Mouse (Mus musculus) hindbrain, embryonic 14.5 days (tissue): ENCODE results near the gene Vps13c. TPM values are rescaled to one million over a fixed set of nuclear protein-coding genes. Genes with fewer than 3 reads are reported as not detected.

ENCODE experiments used
- ATAC-seq: fragments of 200-750 bp; cut with Nextera tagmentation; 2 replicates; pipeline ENCODE4 v1.8.0; 2017; ENCODE audit warnings: moderate number of reproducible peaks, mild to moderate bottlenecking, moderate TSS enrichment, moderate library complexity; ENCODE audit not compliant: low FRiP score
- DNase-seq: peaks from one replicate; pipeline ENCODE4 v3.0.0-alpha.2; 2015; ENCODE audit warnings: low spot score
- H3K27ac ChIP-seq: fragments of 300-500 bp; sonication (generic); 2 replicates; pipeline ENCODE4 v1.5.1; 2014; ENCODE audit warnings: mild to moderate bottlenecking, moderate library complexity
- H3K27me3 ChIP-seq: fragments of 300-500 bp; sonication (generic); 2 replicates; pipeline ENCODE4 v1.6.1; 2014; ENCODE audit warnings: mild to moderate bottlenecking, low read length, mixed read lengths; ENCODE audit not compliant: control insufficient read depth, insufficient read depth
- H3K36me3 ChIP-seq: fragments of 300-500 bp; sonication (generic); replicated peaks from 2 replicates; pipeline ENCODE4 v1.6.1; 2014; ENCODE audit not compliant: control insufficient read depth, insufficient read depth
- H3K4me1 ChIP-seq: fragments of 300-500 bp; sonication (generic); replicated peaks from 2 replicates; pipeline ENCODE4 v1.6.1; 2014; ENCODE audit warnings: antibody characterized with exemption, low read length, mixed read lengths; ENCODE audit not compliant: control insufficient read depth, insufficient read depth
- H3K4me2 ChIP-seq: fragments of 300-500 bp; sonication (generic); replicated peaks from 2 replicates; pipeline ENCODE4 v1.6.1; 2014; ENCODE audit warnings: mild to moderate bottlenecking, moderate library complexity
- H3K4me3 ChIP-seq: fragments of 300-500 bp; sonication (generic); replicated peaks from 2 replicates; pipeline ENCODE4 v1.5.1; 2014; ENCODE audit warnings: mild to moderate bottlenecking, low read length
- H3K9ac ChIP-seq: fragments of 300-500 bp; sonication (generic); 2 replicates; pipeline ENCODE4 v1.6.1; 2014
- H3K9me3 ChIP-seq: fragments of 300-500 bp; sonication (generic); 2 replicates; pipeline ENCODE4 v1.6.1; 2016; ENCODE audit warnings: low read length; ENCODE audit not compliant: control insufficient read depth
- WGBS: fragments of 180-500 bp; shearing (Covaris S2); extraction: QIAGEN DNeasy Blood & Tissue Kit; methylation state at CpG from one replicate; pipeline ENCODE4 v1.1.7; 2014; 5-methylcytosine and 5-hydroxymethylcytosine counted together
- polyA plus RNA-seq: library from polyadenylated mRNA; unstranded; fragments of >200 nt; fragmentation: Nextera tagmentation; extraction: Ambion mirVana; gene quantifications from 2 replicates; pipeline ENCODE4 v1.2.1, GENCODE M21; 2014

Gene Vps13c
- polyA plus RNA-seq, 1 experiment from 2014 or later, result 15.0 TPM

DNA sequence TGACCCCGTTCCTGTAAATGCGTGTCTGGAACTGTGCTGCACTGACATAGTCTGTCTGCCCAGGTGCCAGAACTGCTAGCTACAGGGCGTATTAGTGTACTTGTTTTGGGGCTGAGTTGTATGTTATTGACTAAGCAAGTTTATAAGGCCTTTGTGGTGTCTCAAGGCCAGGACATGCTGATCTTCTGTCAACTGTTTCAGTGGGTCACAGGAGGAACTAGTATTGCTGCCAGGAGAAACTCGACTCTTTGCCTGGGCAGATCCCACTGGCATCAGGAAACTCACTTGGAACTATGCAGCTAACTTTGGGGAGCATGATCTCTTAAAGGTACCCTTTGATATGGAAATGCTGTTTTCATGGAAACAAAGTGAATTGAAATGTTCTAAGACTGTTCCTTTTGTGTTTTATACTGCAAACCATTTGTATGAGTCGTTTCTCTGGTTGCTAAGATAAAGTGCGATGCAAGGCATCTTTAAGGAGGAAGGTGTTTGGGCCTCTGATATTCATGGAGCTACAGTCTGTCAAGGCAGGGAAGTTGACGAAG lies 115.3 kb downstream of the Vps13c start:
- H3K4me1 ChIP-seq, result no peaks in the 10 kb centered on the region
- ATAC-seq (no peak), DNase-seq (no peak)
- no peak overlapping the region for H3K27ac ChIP-seq
- H3K36me3 ChIP-seq, result peaks cover 80% of the 10 kb centered on the region
- WGBS, result 78% methylated on average over 7 of the region's 7 CpGs
- H3K4me3 ChIP-seq, result no peak overlapping the region
- no peaks in the 10 kb centered on the region for H3K27me3 ChIP-seq
- no peak overlapping the region for H3K9ac ChIP-seq
- no peak overlapping the region for H3K4me2 ChIP-seq
- H3K9me3 ChIP-seq, result no peaks in the 10 kb centered on the region

DNA sequence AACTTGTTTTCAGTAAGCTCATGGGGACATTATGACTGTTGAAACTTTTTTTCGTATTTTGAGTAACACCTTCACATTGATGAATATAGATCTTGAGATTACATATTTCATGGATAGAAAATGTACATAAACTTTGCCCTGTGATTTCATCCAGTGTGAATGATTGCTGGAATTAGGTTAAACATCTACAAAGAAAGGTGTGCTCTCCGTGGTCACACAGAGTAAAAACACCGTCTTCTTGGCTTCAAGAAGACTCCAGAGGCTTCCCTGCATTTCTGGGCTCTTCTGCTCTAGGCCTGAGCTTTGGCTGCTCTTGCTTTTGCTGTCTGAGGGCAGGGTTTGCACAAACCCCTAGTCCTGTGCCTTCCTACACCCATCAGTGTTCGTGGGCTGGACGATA lies 121.8 kb downstream of the Vps13c start:
- no peak for ATAC-seq
- WGBS, result 98% methylated on average over 5 of the region's 5 CpGs

GRCm38 (mm10) chr9:67965889-67966288 lies 125.7 kb downstream of the Vps13c start:
- H3K4me3 ChIP-seq, result no peak overlapping the region
- no peaks in the 10 kb centered on the region for H3K9me3 ChIP-seq
- no peak overlapping the region for H3K27ac ChIP-seq
- WGBS, result 9% methylated on average over 14 of the region's 14 CpGs
- 0 out of 2 replicates have a peak overlapping the region, but pooled peaks have one; percentile 17 for H3K4me2 ChIP-seq
- no peak overlapping the region for H3K9ac ChIP-seq
- H3K4me1 ChIP-seq, result no peaks in the 10 kb centered on the region
- DNase-seq (no peak), ATAC-seq (no peak; the same call in 1 of the 2 replicates)
- H3K36me3 ChIP-seq, result peaks cover 32% of the 10 kb centered on the region
- H3K27me3 ChIP-seq, result no peaks in the 10 kb centered on the region

More for the DNA sequence above, 121.8 kb downstream of the Vps13c start:
- Histone ChIP-seq H3K9ac (no peak overlapping the region), H3K27me3 (no peaks in the 10 kb centered on the region), H3K4me2 (no peak overlapping the region), H3K4me3 (no peak overlapping the region), H3K36me3 (peaks cover 46% of the 10 kb centered on the region), H3K27ac (no peak overlapping the region), H3K9me3 (no peaks in the 10 kb centered on the region), H3K4me1 (no peaks in the 10 kb centered on the region)
- DNase-seq, result no peak

DNA sequence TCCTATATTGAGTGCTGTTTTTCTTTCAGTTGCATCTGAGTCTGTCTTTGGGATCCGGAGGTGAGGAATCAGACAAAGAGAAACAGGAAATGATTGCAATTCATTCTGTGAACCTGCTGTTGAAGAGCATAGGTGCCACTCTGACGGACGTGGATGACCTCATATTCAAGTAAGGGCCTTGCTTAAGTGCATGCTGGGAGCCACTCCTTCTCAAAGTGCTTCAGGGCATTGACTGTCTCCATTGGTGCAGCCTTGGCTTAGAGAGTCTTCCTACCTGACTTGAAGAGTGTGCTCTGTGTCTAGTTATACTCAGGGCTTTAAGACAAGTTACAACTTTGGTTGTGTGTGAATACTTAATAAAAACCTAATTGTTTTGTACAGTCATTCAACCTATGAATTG lies 126.8 kb downstream of the Vps13c start:
- WGBS, result 93% methylated on average over 3 of the region's 3 CpGs
- Histone ChIP-seq H3K4me2 (no peak overlapping the region), H3K4me1 (no peaks in the 10 kb centered on the region), H3K27me3 (no peaks in the 10 kb centered on the region), H3K27ac (no peak overlapping the region), H3K4me3 (no peak overlapping the region), H3K36me3 (peaks cover 29% of the 10 kb centered on the region), H3K9ac (no peak overlapping the region), H3K9me3 (no peaks in the 10 kb centered on the region)
- no peak for ATAC-seq
- no peak for DNase-seq

DNA sequence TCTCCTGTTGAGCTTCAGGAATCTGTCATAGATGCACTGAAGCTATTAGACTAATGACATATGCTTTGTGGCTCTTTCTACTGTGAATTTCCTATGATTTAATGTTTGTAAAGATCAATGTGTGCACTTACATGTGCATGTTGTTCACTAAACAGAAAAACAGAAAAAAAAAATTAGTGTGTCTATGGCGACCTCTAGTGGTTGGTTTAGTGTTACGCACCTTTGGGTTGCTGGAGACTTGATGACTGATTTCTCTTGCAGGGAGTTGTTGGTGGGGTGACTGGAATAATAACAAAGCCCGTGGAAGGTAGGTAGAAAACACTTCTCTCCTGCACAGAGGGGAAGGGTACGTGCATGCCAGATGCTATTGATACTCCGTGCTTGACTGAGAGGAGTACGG lies 133.3 kb downstream of the Vps13c start:
- Histone ChIP-seq H3K36me3 (peaks cover 38% of the 10 kb centered on the region), H3K9me3 (no peaks in the 10 kb centered on the region), H3K27me3 (no peaks in the 10 kb centered on the region), H3K9ac (no peak overlapping the region), H3K4me2 (no peak overlapping the region), H3K4me3 (no peak overlapping the region), H3K4me1 (no peaks in the 10 kb centered on the region), H3K27ac (no peak overlapping the region)
- DNase-seq (peak; percentile 90), ATAC-seq (no peak)
- 43% methylated on average over 6 of the region's 6 CpGs for WGBS

DNA sequence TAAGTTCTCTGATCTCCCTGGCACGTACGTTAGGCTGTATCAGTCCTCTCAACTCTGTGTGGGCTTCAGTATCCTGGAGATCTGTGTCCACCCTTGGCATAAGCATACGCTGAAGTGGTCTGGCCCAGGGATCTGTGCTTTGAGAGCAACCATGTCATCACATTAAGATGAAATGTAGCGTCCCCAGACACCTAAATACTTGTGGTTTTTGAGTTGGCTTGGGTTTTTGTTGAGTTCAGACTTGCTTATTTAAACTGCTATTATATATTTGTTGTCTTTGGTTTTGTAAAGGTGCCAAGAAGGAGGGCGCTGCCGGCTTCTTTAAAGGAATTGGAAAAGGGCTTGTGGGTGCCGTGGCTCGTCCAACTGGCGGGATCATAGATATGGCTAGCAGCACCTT lies 135.3 kb downstream of the Vps13c start:
- Histone ChIP-seq H3K27me3 (no peaks in the 10 kb centered on the region), H3K9me3 (no peaks in the 10 kb centered on the region), H3K4me2 (no peak overlapping the region), H3K4me3 (no peak overlapping the region), H3K36me3 (peaks cover 24% of the 10 kb centered on the region), H3K4me1 (no peaks in the 10 kb centered on the region), H3K9ac (no peak overlapping the region), H3K27ac (no peak overlapping the region)
- WGBS, result 95% methylated on average over 9 of the region's 9 CpGs
- ATAC-seq, result no peak
- DNase-seq, result no peak

DNA sequence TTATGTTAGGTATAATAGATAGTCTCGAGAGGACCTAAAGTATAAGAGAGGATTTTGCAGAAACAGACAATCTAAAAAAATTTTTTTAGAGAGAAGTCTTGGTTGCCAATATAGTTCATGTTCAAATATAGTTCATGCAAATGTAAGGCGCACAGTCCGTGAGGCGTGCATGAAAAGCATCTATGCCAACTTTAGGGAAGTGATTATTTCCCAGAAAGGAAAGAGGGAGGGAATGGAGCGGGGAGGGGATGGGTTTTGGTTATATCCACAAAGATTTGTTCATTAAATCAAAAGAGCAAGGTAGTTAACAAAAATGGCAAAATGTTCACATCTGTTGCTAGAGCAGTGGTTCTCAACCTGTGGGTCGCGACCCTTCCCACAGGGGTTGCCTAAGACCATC lies 166.4 kb downstream of the Vps13c start:
- DNase-seq (no peak), ATAC-seq (no peak)
- H3K9me3 ChIP-seq, result no peaks in the 10 kb centered on the region
- 94% methylated on average over 7 of the region's 7 CpGs for WGBS
- no peaks in the 10 kb centered on the region for H3K4me1 ChIP-seq
- no peak overlapping the region for H3K27ac ChIP-seq
- H3K27me3 ChIP-seq, result no peaks in the 10 kb centered on the region
- no peak overlapping the region for H3K9ac ChIP-seq
- no peaks in the 10 kb centered on the region for H3K36me3 ChIP-seq
- H3K4me3 ChIP-seq, result no peak overlapping the region
- H3K4me2 ChIP-seq, result no peak overlapping the region

DNA sequence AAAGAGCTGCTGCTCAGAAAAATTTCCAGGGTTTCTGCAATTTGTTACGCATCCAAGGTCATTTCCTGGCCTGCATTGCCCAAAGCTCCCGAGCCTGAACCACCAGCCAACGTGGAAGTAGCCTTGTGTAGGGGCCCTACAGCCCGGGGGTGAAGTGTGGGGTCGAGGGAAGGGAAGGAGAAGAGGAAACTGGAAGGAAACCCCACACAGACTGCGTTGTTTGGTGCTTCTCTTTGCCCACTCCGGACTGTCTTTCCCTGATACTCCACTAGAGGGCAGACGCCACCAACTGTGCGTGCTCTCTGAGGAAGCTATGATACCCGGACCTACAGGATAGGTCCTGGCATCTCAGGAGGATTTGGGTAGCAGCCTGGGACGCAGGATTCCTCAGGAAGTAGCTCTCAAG lies 174.8 kb downstream of the Vps13c start:
- H3K9ac ChIP-seq, result no peak overlapping the region
- H3K4me2 ChIP-seq, result no peak overlapping the region
- ATAC-seq (no peak), DNase-seq (peak; percentile 87)
- no peaks in the 10 kb centered on the region for H3K9me3 ChIP-seq
- no peaks in the 10 kb centered on the region for H3K36me3 ChIP-seq
- no peaks in the 10 kb centered on the region for H3K4me1 ChIP-seq
- 0 out of 2 replicates have a peak, but pooled peaks cover 3% of the 10 kb centered on the region for H3K27me3 ChIP-seq
- H3K27ac ChIP-seq, result no peak overlapping the region
- H3K4me3 ChIP-seq, result no peak overlapping the region
- WGBS, result 9% methylated on average over 11 of the region's 11 CpGs

DNA sequence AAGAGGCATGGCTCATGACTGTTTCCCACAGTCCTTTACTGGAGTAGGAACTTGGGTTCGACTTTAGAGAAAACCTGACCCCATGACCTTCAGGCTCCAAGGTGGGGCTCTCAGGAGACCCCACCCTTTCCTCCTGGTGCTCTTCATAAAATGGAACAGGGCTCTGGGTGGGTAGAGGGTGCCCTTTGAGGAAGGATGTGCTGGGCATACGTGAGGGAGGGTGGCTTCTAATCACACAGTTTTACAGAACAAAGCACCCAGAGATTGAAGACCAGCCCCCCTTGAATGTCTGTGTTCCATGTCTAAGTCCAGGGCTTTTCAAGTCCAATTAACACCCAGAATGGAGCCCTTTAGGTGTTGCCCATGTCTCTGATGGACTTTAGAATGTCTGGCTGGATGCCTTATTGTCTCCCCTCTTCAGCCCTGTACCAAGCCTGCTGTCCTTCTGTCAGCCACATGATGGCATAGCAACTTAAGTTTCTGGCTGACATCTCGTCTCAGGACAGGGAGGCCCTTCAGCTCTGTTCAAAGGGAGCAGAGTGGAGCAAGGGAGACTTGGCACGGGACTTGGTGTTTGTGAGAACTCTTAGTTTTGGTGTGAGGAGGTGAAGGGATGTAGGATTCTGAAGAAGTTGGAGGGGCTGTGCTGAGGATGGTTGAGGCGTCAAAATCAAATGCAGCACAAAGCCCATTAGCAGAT lies 176.2 kb downstream of the Vps13c start:
- Histone ChIP-seq H3K4me3 (no peak overlapping the region), H3K27ac (no peak overlapping the region), H3K36me3 (no peaks in the 10 kb centered on the region), H3K4me2 (no peak overlapping the region), H3K9ac (no peak overlapping the region), H3K27me3 (0 out of 2 replicates have a peak, but pooled peaks cover 3% of the 10 kb centered on the region), H3K9me3 (no peaks in the 10 kb centered on the region), H3K4me1 (no peaks in the 10 kb centered on the region)
- WGBS, result 50% methylated on average over 5 of the region's 5 CpGs
- DNase-seq (peak; percentile 82), ATAC-seq (peak; percentile 80)
